Mouse (Mus musculus) heart, embryonic 14.5 days (tissue): Measurements from ENCODE around the gene Gemin5. TPM values are rescaled to one million over a fixed set of nuclear protein-coding genes. Genes with fewer than 3 reads are reported as not detected.
"Not testable (repeated sequence)": the region's sequence is repeated elsewhere in the genome, so short reads cannot be mapped to it uniquely, and the experiment has no call there.

Experiments
- ATAC-seq: fragments of 200-750 bp; cut with Nextera tagmentation; 2 replicates; pipeline ENCODE4 v1.8.0; 2017; ENCODE audit warnings: low read depth, moderate TSS enrichment; ENCODE audit not compliant: insufficient number of reproducible peaks, insufficient read depth, low FRiP score
- H3K27ac ChIP-seq, 2 experiments: fragments of 200-500 bp in 1 of 2; fragments of 300-500 bp in 1 of 2; sonication (generic) in 1 of 2; replicated peaks in 1 of 2; 2 replicates each; pipeline ENCODE4 v1.5.1; 2012 to 2014; ENCODE audit warnings: low read depth in 2 of 2, low read length in 2 of 2, control low read depth in 1 of 2, mild to moderate bottlenecking in 1 of 2, mixed read lengths in 1 of 2; ENCODE audit not compliant: control insufficient read depth in 1 of 2, insufficient read depth in 1 of 2
- H3K27me3 ChIP-seq: fragments of 300-500 bp; sonication (generic); 2 replicates; pipeline ENCODE4 v1.6.1; 2014; ENCODE audit warnings: mild to moderate bottlenecking, low read length, control low read depth; ENCODE audit not compliant: control insufficient read depth, insufficient read depth
- H3K36me3 ChIP-seq: fragments of 300-500 bp; sonication (generic); 2 replicates; pipeline ENCODE4 v1.6.1; 2014; ENCODE audit warnings: mild to moderate bottlenecking, control low read depth, low read length, mixed read lengths; ENCODE audit not compliant: control insufficient read depth, insufficient read depth
- H3K4me1 ChIP-seq, 2 experiments: fragments of 200-500 bp in 1 of 2; fragments of 300-500 bp in 1 of 2; sonication (generic) in 1 of 2; 2 replicates each; pipeline ENCODE4 v1.6.1; 2012 to 2014; ENCODE audit warnings: low read length in 2 of 2, control low read depth in 1 of 2, mixed read lengths in 1 of 2; ENCODE audit not compliant: control insufficient read depth in 2 of 2, insufficient read depth in 2 of 2
- H3K4me2 ChIP-seq: fragments of 300-500 bp; sonication (generic); 2 replicates; pipeline ENCODE4 v1.6.1; 2014; ENCODE audit warnings: mild to moderate bottlenecking, low read length
- H3K4me3 ChIP-seq, 2 experiments: fragments of 200-500 bp in 1 of 2; fragments of 300-500 bp in 1 of 2; sonication (generic) in 1 of 2; 2 replicates each; pipeline ENCODE4 v1.5.1; 2012 to 2014; ENCODE audit warnings: low read length in 2 of 2, mild to moderate bottlenecking in 2 of 2, control low read depth in 1 of 2, low read depth in 1 of 2, moderate library complexity in 1 of 2; ENCODE audit not compliant: control insufficient read depth in 1 of 2, insufficient read depth in 1 of 2
- H3K9ac ChIP-seq: fragments of 300-500 bp; sonication (generic); 2 replicates; pipeline ENCODE4 v1.6.1; 2014; ENCODE audit warnings: mild to moderate bottlenecking, low read length
- H3K9me3 ChIP-seq: fragments of 300-500 bp; sonication (generic); 2 replicates; pipeline ENCODE4 v1.6.1; 2016; ENCODE audit warnings: low read length, control low read depth; ENCODE audit not compliant: control insufficient read depth
- WGBS: fragments of 180-500 bp; shearing (Covaris S2); extraction: QIAGEN DNeasy Blood & Tissue Kit; methylation state at CpG from one replicate; pipeline ENCODE4 v1.1.7; 2014; 5-methylcytosine and 5-hydroxymethylcytosine counted together
- polyA plus RNA-seq: library from polyadenylated mRNA; unstranded; fragments of >200 nt; fragmentation: Nextera tagmentation; extraction: Ambion mirVana; gene quantifications from 2 replicates; pipeline ENCODE4 v1.2.1, GENCODE M21; 2014

The Gemin5 gene
- polyA plus RNA-seq, 1 experiment from 2014 or later = 14.1 TPM

DNA sequence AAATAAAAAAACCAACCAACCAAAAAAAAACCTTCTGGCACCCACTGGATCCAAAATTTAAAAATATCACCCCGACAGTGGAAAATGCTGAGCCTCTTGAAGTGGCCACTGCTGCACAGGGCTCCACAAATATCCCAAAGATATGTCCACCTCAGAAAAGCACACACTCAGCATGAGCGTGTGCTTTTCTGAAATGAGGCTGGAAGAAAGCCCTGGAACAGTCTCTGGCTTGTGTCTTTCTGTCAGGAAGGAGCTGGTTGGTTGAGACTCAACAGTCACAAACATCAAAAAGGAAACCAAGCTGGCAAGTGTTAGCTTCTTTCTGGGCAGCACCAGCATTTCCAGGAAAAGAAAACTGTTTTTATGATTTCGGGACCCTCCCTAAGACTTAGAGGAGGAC is 25.0 kb upstream of the Gemin5 start:
- Histone ChIP-seq H3K27me3 (no peaks in the 10 kb centered on the region), H3K4me2 (peak overlapping the region; percentile 43), H3K9ac (no peak overlapping the region), H3K4me3 (no peak overlapping the region), H3K36me3 (no peaks in the 10 kb centered on the region), H3K9me3 (no peaks in the 10 kb centered on the region), H3K4me1 (peaks cover 9 to 25% of the 10 kb centered on the region in 2 experiments), H3K27ac (peak overlapping the region; percentile 54 to 70)
- ATAC-seq = peak; percentile 57; the same call in 1 of the 2 replicates
- 15% methylated on average over 3 of the region's 3 CpGs for WGBS

DNA sequence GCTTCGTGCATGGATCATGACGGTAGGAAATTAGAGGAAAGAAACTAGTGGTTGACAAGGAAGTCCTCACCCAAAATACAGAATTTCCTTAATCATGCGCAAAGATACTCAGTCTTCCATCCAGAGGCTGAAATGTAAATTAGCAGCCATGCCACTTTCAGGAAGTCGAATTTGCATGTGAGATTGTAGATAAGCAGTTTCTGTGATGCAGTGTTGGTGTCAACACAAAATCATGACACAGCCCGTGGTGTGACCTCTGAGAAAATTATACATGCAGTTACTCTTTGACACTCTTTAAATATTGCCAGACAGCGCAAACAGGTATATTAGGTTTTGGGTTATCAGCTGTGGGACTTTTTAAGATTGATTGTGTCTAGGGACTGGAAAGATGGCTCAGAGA is 21.3 kb upstream of the Gemin5 start:
- WGBS = 88% methylated on average over 6 of the region's 6 CpGs
- ATAC-seq = no peak

DNA sequence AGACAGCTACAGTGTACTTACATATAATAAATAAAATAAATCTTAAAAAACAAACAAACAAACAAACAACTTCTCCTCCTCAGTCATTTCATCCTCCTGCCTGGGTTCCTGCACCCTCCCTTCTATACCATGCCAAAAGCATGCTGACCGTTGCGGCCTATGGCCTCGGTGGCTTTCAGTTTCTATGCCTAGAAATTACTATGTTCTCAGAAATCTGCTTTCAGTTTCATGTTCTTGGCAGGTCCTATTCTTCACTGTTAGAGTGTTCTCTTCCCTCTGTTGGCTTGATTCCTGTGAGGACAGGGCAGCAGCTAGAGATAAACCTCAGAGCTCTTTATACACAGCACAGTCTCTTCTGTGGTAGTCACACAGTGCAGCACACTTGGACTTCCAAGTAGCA is 15.2 kb upstream of the Gemin5 start:
- H3K4me2 ChIP-seq = no peak overlapping the region
- H3K27ac ChIP-seq = no peak overlapping the region
- H3K9me3 ChIP-seq = no peaks in the 10 kb centered on the region
- peaks cover 8% of the 10 kb centered on the region for H3K36me3 ChIP-seq
- H3K4me1 ChIP-seq = no peaks in the 10 kb centered on the region
- WGBS = 94% methylated on average over 3 of the region's 3 CpGs
- H3K27me3 ChIP-seq = no peaks in the 10 kb centered on the region
- no peak overlapping the region for H3K9ac ChIP-seq
- no peak overlapping the region for H3K4me3 ChIP-seq
- no peak for ATAC-seq

More for the DNA sequence above, 21.3 kb upstream of the Gemin5 start:
- Histone ChIP-seq H3K27me3 (no peaks in the 10 kb centered on the region), H3K27ac (no peak overlapping the region), H3K4me1 (peaks cover 6 to 15% of the 10 kb centered on the region in 2 experiments), H3K9me3 (no peaks in the 10 kb centered on the region), H3K4me2 (no peak overlapping the region), H3K36me3 (no peaks in the 10 kb centered on the region), H3K4me3 (no peak overlapping the region), H3K9ac (no peak overlapping the region)

DNA sequence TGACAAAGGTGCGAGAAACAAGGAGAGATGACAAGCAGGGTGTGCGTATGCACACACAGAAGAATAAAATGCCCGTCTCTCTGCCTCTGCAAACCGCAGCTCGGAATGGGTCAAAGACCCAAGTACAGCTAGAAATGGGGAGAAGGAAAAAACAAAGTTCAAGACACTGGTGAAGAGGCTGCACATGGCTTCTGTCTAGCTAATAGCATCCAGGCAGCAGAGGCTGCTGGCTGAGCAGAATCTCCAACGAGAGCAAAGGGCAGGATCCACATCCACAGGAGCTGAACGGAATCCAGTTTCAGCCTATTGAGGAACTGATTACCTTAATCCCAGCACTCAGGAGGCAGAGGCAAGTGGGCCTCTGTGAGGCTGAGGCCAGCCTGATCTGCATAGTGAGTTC is 12.4 kb upstream of the Gemin5 start:
- Histone ChIP-seq H3K27me3 (no peaks in the 10 kb centered on the region), H3K9me3 (no peaks in the 10 kb centered on the region), H3K4me1 (no peaks in the 10 kb centered on the region), H3K9ac (no peak overlapping the region), H3K4me3 (no peak overlapping the region), H3K27ac (no peak overlapping the region), H3K4me2 (no peak overlapping the region), H3K36me3 (peaks cover 35% of the 10 kb centered on the region)
- WGBS = 76% methylated on average over 7 of the region's 7 CpGs
- ATAC-seq = no peak

DNA sequence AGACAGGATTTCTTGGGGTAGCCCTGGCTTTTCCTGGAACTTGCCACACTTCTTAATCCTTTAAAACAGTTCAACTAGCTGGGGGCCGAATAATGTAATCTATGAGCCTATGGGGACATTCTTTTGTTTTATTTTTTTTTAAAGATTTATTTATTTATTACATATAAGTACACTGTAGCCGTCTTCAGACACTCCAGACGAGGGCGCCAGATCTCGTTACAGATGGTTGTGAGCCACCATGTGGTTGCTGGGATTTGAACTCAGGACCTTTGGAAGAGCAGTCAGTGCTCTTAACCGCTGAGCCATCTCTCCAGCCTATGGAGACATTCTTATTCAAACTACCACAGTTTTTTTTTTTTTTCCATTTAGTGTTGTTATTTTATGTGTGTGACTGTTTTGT is 11.6 kb upstream of the Gemin5 start:
- not testable (repeated sequence) for H3K4me1 ChIP-seq, H3K4me3 ChIP-seq, H3K27ac ChIP-seq, H3K27me3 ChIP-seq, ATAC-seq, H3K9ac ChIP-seq, H3K4me2 ChIP-seq, H3K9me3 ChIP-seq
- H3K36me3 ChIP-seq = peaks cover 43% of the 10 kb centered on the region
- 95% methylated on average over 6 of the region's 6 CpGs for WGBS

DNA sequence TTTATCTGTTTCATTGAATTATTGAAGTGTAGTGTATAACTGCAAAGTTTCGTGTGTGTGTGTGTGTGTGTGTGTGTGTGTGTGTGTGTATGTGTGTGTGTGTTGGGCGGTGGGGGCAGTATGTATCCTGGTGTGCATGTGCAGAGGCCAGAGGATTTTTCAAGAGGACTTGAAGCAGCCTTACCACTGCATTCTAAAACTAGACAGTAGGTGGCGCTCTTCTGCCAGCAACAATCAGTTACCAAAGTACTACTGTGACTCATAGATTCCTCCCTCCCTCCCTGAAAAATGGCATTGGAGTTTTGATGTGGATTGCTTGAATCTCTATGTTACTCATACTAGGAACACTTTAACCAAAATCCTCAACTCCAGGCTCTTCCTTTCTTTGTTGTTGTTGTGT is 11.2 kb upstream of the Gemin5 start:
- H3K4me1 ChIP-seq = no peaks in the 10 kb centered on the region
- no peak overlapping the region for H3K9ac ChIP-seq
- peaks cover 47% of the 10 kb centered on the region for H3K36me3 ChIP-seq
- H3K27ac ChIP-seq = no peak overlapping the region
- no peaks in the 10 kb centered on the region for H3K27me3 ChIP-seq
- no peak overlapping the region for H3K4me3 ChIP-seq
- 0 out of 2 replicates have a peak, but pooled peaks have one; percentile 54 for ATAC-seq
- no peaks in the 10 kb centered on the region for H3K9me3 ChIP-seq
- WGBS = 26% methylated on average over 3 of the region's 3 CpGs
- no peak overlapping the region for H3K4me2 ChIP-seq

DNA sequence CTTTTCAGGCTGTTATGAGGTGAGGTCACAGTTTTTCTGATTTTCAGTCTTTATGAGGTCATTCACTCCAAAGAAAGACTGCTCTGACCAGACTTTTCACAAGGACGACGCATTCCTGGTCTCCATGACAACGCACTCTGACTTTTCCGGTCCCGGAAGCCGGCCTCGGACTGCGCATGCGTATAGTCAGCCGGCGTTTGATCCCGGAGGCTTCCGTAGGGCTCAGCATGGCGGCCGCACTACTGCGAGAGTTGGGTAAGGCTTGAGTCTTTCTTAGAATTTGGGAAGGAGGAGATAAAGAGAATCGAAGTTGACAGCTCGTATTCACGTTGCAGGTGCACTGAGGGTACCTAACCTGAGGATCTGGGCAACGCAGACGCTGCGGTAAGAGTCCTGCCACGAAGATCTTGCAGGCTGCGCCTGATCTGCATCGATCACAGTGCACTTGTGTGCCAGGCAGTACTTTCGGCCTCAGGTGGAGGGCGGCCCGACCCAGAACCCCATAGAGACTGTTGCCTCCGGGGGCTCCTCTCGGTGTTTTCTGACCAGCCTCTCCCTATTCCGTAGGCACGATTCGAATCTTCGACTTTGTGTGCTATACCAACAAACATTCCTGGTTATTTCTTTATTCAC is 3.2 kb upstream of the Gemin5 start, which contains the start of gene Mrpl22:
TSS of gene Mrpl22 (plus strand) at position 203 of the 633 bp plus-strand sequence.
- peak; percentile 78 for ATAC-seq
- peaks cover 0 to 14% of the 10 kb centered on the region in 2 experiments; a peak in 3 of 4 replicates for H3K4me1 ChIP-seq
- H3K27me3 ChIP-seq = no peaks in the 10 kb centered on the region
- WGBS = under 1% methylated on average over 34 of the region's 34 CpGs
- H3K36me3 ChIP-seq = peaks cover 41% of the 10 kb centered on the region
- peak within 1 kb of the TSS; percentile 26 to 46; a peak in 3 of 4 replicates for H3K27ac ChIP-seq
- H3K9me3 ChIP-seq = no peaks in the 10 kb centered on the region
- peak within 1 kb of the TSS; percentile 74 to 80 for H3K4me3 ChIP-seq
- H3K4me2 ChIP-seq = peak within 1 kb of the TSS; percentile 85
- H3K9ac ChIP-seq = peak within 1 kb of the TSS; percentile 84

DNA sequence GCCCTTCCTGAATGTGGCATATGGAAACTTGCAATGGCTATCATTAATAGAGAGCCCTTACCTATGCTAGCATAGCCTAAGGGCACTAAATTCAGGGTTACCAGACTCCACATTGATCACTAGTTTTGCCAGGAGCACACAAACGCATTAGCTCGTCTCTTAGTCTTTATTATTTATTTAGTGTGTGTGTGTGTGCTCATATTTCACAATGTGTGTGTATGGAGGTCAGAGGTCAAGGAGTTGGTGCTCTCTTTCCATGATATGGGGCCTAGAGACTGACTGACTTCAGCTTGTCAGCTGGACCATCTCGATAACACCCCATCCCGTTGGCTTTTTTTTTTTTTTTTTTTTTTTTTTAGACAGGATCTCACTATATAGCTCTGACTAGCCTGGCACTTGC is 1.3 kb upstream of the Gemin5 start:
- Histone ChIP-seq H3K4me3 (no peak overlapping the region), H3K36me3 (peaks cover 41% of the 10 kb centered on the region), H3K27me3 (no peaks in the 10 kb centered on the region), H3K27ac (no peak overlapping the region), H3K4me2 (no peak overlapping the region), H3K9me3 (no peaks in the 10 kb centered on the region), H3K9ac (no peak overlapping the region), H3K4me1 (peaks cover 0 to 14% of the 10 kb centered on the region in 2 experiments; a peak in 3 of 4 replicates)
- no peak for ATAC-seq
- WGBS = 88% methylated on average over 4 of the region's 4 CpGs
